Mouse (Mus musculus) left cerebral cortex, adult 18-20 months (tissue): ENCODE measurements at regions not wholly inside any gene's neighbourhood (a gene's known extent, or its start where the extent isn't known, plus 50 kb on each side); places are given as distances from the start of the nearest gene placed in this dataset.

Experiments
- DNase-seq, 2 experiments: peaks; one replicate each; pipeline ENCODE4 v3.0.0; 2021 to 2022; ENCODE audit warnings: low spot score in 2 of 2, mixed read lengths in 1 of 2

GRCm38 (mm10) chr5:73918011-73918410 is 150.2 kb downstream of the Usp46 start:
- no peak for DNase-seq

DNA sequence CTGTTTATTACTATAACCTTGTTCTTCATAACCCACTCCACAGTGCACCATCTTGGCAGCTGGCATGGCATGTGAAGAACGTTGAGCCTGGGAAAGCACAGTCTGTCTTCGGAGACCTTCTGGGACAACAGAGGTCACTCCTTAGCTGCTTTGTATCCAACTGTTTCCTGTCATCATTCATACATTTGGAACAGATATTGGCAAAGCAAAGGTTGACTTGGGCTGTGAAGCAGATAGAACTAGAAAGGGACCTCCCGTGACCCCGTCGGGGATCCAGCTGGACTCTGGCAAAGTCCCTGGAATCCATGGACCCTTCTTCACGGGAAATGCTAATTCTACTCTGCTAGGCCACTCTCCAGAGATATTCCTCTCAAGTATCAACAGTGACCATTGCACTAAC is 148.3 kb downstream of the Usp46 start:
- DNase-seq = no peak

DNA sequence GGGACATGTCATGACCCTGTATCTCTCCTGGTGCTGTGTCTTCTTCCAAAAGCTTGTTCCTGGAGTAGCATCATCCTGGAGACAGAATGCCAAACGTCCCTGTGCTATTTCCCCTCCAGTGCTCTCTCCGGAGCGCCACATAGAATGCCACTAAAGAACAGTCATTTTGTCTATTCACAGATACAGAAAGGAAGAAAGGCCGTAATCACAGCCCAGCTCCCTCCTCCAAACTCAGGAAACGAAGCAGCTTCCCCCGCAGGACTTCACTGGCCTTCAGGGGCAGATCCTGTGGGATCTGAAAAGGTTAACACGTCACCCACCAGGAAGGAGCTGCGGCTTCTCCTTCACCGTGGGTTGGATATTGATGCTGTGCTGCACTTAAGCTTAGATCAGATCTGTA is 140.7 kb downstream of the Usp46 start:
- no peak for DNase-seq

DNA sequence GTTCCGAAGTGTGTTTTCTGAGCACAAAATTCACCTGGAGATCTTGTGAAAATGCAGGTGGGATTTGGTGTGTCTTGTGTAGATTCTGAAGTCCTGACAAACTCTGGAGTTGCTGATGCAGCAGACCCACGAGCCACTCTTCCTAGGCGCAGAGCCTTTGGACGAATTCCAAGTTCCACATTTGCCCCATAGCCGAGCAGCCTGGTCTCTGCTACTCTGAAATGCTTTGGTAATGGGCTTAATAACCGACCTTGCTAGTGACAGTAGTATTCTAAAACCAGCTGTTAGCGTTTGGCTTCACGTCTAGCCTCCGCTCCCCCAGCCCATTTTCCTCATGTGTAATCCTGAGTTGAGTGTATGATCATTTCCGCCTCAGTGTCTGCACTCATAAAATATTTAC is 139.5 kb downstream of the Usp46 start:
- DNase-seq = no peak

DNA sequence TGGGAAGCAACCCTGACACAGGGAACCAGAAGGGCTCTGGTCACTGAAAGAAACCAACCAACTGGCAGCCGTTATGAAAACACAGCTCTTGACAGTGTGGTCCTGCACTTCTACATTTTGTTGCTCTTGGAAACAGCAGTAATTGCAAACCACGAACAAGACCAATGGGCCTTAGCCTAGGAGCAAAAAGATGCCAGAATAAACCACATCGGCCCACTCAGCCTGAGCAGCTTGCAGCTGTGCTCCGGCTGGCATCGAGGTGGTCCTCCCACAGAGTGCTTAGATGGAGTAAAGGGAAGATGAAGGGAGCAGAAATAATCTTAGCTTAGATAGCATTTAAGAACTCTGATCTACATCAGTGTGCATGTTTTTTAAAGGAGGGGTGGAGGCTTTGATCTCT is 138.0 kb downstream of the Usp46 start:
- DNase-seq = peak; percentile 31 to 60

- peak; percentile 20 to 25 for DNase-seq
Observed at GRCm38 (mm10) chr5:73937799-73938198, 130.4 kb downstream of the Usp46 start.

DNA sequence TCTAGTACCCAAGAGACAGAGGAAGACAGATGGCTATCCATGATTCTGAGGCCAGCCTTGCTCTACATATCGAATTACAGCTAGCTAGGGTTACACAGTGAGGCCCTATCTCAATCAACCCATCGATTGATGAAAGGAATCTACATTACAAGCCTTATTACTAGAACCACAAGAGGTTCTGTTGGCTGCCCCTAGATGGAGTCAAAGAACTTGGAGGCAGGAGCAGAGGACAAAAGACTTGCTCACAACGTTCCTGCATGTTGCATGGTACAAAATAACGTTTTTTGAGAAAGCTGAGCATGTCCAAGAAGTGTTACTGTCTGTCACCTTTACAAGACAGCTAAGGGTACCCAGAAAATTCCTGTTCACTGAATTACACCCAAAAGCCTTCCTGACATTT is 129.8 kb downstream of the Usp46 start:
- DNase-seq = no peak

DNA sequence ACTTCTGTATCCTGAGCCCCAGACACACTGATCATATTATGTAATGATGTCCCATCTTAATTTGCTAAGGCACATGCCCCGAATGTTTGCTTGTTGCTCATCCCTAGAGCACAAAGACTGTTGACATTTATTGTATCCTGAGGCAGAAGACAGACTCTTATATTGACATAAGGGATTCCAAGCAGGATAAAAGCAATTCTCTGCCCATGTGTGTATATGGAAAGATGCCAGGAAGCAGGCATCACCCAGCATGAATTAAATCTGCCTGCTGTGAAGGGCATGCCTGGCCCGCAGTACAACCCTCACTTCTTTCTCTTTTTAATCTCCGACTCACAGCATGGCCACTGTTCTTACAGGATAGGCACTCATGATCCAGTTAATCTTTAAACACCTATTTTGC is 125.3 kb downstream of the Usp46 start:
- DNase-seq = no peak

DNA sequence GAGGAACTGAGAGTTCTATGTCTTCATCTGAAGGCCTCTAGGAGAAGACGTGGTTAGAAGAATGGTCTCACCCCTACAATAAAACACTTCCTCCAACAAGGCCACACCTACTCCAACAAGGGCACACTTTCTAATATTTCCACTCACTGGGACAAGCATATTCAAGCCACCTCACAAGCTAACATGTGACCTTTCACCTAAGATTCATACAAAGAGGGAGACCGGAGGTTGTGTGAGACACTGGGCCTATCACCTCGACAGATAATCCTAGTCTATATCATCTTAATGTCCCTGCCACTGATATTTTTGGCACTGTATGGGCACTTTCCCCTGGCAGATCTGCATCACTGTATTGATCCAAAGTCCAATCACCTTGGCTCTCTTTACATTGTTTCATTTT is 122.6 kb downstream of the Usp46 start:
- no peak for DNase-seq

GRCm38 (mm10) chr5:73946164-73946563 is 122.1 kb downstream of the Usp46 start:
- DNase-seq = no peak

DNA sequence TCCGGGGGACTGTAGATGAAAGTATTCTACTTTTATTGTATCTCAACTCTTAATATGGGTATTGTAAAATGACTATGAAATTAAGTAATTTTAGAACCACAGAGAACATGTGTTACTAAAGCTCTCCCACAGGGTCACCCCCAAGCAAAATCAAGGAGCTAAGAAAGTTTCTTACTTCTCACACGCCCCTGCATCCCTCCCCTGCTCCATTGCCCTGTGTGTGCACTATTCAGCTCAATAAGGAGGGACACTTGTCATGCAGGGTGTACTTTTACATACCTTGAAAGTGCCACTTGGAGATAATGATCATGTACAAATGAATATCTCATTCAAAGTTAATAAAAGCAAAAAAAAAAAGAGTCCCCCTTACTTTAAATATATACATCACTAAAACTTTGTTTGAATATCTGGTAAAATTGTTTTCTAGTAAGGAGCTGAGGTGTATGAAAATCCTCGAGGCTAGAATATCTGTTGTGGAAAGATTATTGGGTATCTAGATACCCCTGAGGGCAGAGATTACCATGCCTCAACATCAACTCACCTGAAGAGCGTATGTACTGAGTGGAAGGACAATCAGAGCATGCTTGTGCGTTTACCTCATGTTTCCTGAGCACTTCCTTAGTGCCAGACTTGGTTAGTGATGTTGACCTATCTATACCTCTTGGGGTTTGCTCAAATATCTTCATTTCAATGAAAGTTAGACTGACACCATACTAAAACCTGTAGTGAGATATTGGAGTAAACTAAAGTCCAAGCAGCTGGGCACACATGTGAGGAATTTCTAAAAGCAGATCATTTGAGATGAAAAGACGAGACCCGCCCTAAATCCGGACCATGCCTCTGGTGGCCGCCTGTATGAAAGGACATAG is 120.0 kb downstream of the Usp46 start:
- DNase-seq = no peak
